Mouse (Mus musculus): ENCODE results near the gene Rpgrip1.

Gene Rpgrip1

DNA sequence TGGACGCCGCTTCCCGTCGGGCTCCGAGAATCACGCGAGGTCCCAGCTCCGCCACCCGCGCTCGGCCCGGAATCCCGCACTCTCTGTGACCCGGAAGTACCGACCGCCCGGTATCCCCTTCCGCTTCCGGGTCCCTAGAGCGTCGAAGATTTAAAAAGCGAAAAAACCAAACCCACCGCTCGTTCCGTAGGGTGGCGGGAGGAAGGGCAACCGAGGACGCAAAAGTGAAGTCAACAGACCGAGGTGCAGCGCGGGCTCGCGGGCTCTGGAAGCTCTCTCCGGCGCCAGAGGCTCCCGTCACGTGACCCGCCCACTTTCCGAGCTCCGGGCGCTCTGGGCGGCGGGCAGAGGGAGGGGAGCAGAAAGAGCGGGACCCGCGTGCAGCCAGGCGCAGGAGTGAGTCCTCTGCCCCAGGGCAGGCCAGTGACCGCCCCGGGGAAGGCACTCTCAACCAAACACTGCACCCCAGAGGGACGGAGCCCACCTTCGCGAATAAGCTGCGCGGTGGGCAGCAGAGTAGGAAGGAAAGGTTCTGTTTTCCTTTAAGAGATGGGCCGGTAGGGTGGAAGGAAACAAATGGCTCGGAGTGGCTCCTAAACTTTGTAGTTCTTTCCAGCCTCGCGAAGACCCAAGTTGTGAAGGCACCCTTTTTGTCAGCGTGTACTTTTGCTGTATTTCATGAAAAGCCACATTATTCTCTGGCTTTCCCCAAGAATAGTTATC lies 86.8 kb downstream of the Rpgrip1 start, which contains the start of gene Supt16:
Supt16 (minus strand) TSS at position 261 of the 723 bp plus-strand sequence.
- peak; percentile 77 to 84 for DNase-seq (ENCODE audit: low spot score in 2 of 2)

DNA sequence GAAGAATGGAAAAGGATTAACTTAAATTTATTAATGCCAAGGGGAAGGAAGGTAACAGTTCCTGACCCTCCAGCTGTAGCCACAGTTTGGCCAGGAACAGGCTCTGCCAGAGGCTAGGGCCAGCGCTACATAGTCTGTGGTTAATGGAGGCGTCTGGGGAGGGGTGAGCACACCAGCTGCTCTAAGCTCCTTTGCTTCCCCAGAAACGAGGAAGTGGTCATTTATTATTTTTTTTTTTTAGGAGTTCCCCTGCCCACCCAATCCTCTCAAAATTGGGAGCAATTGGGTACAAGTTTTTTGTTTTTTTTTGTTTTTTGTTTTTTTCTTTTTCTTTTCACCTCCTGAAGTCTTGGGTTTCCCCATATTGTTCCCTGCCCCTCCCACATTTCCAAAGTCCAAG lies 87.6 kb downstream of the Rpgrip1 start:
- no peak for DNase-seq (ENCODE audit: low spot score in 2 of 2)

GRCm38 (mm10) chr14:52199412-52199811 lies 88.9 kb downstream of the Rpgrip1 start:
- DNase-seq (ENCODE audit: low spot score in 2 of 2) = no peak
